Mouse (Mus musculus) intestine, postnatal 0 days (tissue): Measurements from ENCODE around the gene Sec31b. TPM values are rescaled to one million over a fixed set of nuclear protein-coding genes. Genes with fewer than 3 reads are reported as not detected.

Source experiments
- ATAC-seq: fragments of 200-750 bp; cut with Nextera tagmentation; 2 replicates; pipeline ENCODE4 v1.8.0; 2017; ENCODE audit warnings: mild to moderate bottlenecking, moderate TSS enrichment, moderate library complexity
- H3K27ac ChIP-seq: fragments of 300-500 bp; sonication (generic); 2 replicates; pipeline ENCODE4 v1.5.1; 2014; ENCODE audit warnings: mild to moderate bottlenecking, low read depth, low read length, moderate library complexity
- H3K27me3 ChIP-seq: fragments of 300-500 bp; sonication (generic); replicated peaks from 2 replicates; pipeline ENCODE4 v1.6.1; 2014; ENCODE audit warnings: low read length, mixed read lengths; ENCODE audit not compliant: control insufficient read depth, insufficient read depth
- H3K36me3 ChIP-seq: fragments of 300-500 bp; sonication (generic); 2 replicates; pipeline ENCODE4 v1.6.1; 2014; ENCODE audit warnings: mild to moderate bottlenecking, moderate library complexity; ENCODE audit not compliant: control insufficient read depth, insufficient read depth
- H3K4me1 ChIP-seq: fragments of 300-500 bp; sonication (generic); replicated peaks from 2 replicates; pipeline ENCODE4 v1.6.1; 2014; ENCODE audit warnings: antibody characterized with exemption, low read length, mixed read lengths; ENCODE audit not compliant: control insufficient read depth, insufficient read depth
- H3K4me2 ChIP-seq: fragments of 300-500 bp; sonication (generic); replicated peaks from 2 replicates; pipeline ENCODE4 v1.6.1; 2014; ENCODE audit warnings: low read depth, mild to moderate bottlenecking, moderate library complexity
- H3K4me3 ChIP-seq: fragments of 300-500 bp; sonication (generic); 2 replicates; pipeline ENCODE4 v1.5.1; 2014; ENCODE audit warnings: low read depth, low read length
- H3K9ac ChIP-seq: fragments of 300-500 bp; sonication (generic); 2 replicates; pipeline ENCODE4 v1.6.1; 2014; ENCODE audit warnings: mild to moderate bottlenecking, low read depth, low read length
- H3K9me3 ChIP-seq: fragments of 300-500 bp; sonication (generic); 2 replicates; pipeline ENCODE4 v1.6.1; 2016; ENCODE audit warnings: mixed run types; ENCODE audit not compliant: control insufficient read depth
- CTCF ChIP-seq: sonication (generic); IDR thresholded peaks from 2 replicates; pipeline ENCODE4 v1.5.1; 2016; ENCODE audit warnings: low read depth, mild to moderate bottlenecking, control low read depth, antibody characterized with exemption, moderate library complexity
- WGBS: fragments of 180-500 bp; shearing (Covaris S2); extraction: QIAGEN DNeasy Blood & Tissue Kit; methylation state at CpG from one replicate; pipeline ENCODE4 v1.1.7; 2014; 5-methylcytosine and 5-hydroxymethylcytosine counted together
- polyA plus RNA-seq: library from polyadenylated mRNA; unstranded; fragments of >200 nt; fragmentation: Nextera tagmentation; extraction: Ambion mirVana; gene quantifications from 2 replicates; pipeline ENCODE4 v1.2.1, GENCODE M21; 2015

The Sec31b gene
- polyA plus RNA-seq, 1 experiment from 2014 or later, result 0.12 TPM

DNA sequence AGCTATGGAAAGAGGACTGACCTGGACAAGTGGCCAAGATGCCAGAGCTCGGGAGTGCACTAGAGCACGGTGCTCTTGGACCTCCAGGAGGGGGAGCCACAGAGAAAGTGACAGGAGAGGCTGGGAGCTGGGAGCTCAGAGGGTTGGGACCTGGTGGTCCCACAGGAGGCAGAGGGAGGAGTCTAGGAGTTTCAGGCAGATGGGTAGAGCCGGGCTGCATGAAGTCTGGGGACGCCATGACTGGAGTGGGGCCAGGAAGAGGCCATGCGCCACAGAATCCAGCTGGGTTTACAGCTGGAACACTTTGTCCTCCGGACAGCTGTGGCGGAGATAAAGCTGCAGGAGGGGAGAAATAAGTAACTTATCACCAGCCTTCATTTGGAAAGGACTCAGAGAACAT lies 26.5 kb downstream of the Sec31b start:
- H3K4me1 ChIP-seq, result no peaks in the 10 kb centered on the region
- WGBS, result 13% methylated on average over 7 of the region's 7 CpGs
- H3K9me3 ChIP-seq, result no peaks in the 10 kb centered on the region
- TF ChIP-seq CTCF, result peak; percentile 60
- H3K27ac ChIP-seq, result no peak overlapping the region
- H3K27me3 ChIP-seq, result peaks cover 3% of the 10 kb centered on the region
- no peak overlapping the region for H3K4me2 ChIP-seq
- no peak overlapping the region for H3K9ac ChIP-seq
- H3K4me3 ChIP-seq, result no peak overlapping the region
- peak; percentile 45 for ATAC-seq
- no peaks in the 10 kb centered on the region for H3K36me3 ChIP-seq

DNA sequence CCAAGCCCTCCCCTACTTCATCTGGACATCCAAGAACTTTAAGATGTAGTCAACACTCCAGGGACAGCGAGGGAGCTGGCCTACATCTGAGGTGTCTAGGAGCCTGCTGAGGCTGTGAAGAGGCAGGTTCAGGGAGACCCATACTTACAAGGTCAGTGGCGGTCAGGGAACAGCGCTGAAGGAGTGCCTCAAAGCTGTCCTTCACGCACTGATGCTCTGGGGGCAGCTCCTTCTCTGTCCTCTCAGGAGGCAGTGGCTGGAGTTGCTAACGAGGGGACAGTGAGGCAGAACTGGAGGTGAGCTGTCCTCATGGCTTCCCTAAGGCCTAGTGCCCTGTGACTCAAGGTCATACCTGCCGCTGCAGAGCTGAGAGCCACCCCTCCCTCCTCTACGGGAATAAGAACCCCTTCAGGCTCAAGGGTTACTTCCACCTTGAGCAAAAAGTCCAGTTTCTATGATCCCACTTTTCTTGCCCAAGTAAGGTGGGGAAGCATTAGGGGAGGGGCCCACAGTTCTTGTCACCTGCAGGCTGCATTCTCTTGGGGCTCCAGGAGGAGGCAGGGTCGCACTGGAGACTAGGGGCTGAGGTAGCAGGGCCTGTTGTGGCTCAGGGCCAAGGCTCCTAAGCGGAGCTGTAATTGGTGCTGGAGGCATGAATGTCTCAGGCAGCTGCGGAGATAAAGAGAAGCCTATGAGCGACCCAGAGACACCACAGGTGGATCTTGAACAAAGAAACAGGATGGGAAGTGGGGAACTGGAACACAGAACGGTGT lies 27.5 kb downstream of the Sec31b start:
- H3K4me3 ChIP-seq, result no peak overlapping the region
- WGBS, result 68% methylated on average over 12 of the region's 12 CpGs
- peak; percentile 48 for TF ChIP-seq CTCF
- H3K27ac ChIP-seq, result no peak overlapping the region
- H3K4me2 ChIP-seq, result no peak overlapping the region
- H3K9ac ChIP-seq, result no peak overlapping the region
- no peak for ATAC-seq
- H3K9me3 ChIP-seq, result no peaks in the 10 kb centered on the region
- no peaks in the 10 kb centered on the region for H3K4me1 ChIP-seq
- no peaks in the 10 kb centered on the region for H3K36me3 ChIP-seq
- H3K27me3 ChIP-seq, result peaks cover 13% of the 10 kb centered on the region

DNA sequence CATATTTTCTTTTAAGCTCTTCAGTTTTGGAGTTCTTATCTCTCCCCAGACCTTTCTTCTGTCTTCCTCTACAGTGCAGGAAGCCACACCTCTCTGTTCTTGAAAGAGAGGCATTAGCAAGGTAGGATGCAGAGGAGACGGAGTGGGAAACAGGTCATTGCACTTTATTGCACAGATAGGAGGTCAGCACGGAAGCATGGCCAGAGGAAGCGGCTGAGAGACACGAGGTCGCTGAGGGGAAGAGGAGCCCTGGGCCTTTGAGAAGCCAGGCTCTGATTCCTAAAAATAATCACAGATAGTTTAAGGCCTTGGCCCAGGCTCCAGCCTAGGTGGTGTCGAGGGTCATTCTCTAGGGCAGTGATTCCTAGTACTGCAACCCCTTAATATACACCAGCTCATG lies 29.9 kb downstream of the Sec31b start:
- H3K9ac ChIP-seq, result no peak overlapping the region
- 56% methylated on average over 6 of the region's 6 CpGs for WGBS
- no peaks in the 10 kb centered on the region for H3K36me3 ChIP-seq
- no peak for ATAC-seq
- TF ChIP-seq CTCF, result no peak
- peaks cover 3% of the 10 kb centered on the region; the same call in 1 of the 2 replicates for H3K4me1 ChIP-seq
- no peak overlapping the region for H3K4me2 ChIP-seq
- H3K9me3 ChIP-seq, result no peaks in the 10 kb centered on the region
- no peak overlapping the region for H3K4me3 ChIP-seq
- peaks cover 37% of the 10 kb centered on the region for H3K27me3 ChIP-seq
- H3K27ac ChIP-seq, result no peak overlapping the region

DNA sequence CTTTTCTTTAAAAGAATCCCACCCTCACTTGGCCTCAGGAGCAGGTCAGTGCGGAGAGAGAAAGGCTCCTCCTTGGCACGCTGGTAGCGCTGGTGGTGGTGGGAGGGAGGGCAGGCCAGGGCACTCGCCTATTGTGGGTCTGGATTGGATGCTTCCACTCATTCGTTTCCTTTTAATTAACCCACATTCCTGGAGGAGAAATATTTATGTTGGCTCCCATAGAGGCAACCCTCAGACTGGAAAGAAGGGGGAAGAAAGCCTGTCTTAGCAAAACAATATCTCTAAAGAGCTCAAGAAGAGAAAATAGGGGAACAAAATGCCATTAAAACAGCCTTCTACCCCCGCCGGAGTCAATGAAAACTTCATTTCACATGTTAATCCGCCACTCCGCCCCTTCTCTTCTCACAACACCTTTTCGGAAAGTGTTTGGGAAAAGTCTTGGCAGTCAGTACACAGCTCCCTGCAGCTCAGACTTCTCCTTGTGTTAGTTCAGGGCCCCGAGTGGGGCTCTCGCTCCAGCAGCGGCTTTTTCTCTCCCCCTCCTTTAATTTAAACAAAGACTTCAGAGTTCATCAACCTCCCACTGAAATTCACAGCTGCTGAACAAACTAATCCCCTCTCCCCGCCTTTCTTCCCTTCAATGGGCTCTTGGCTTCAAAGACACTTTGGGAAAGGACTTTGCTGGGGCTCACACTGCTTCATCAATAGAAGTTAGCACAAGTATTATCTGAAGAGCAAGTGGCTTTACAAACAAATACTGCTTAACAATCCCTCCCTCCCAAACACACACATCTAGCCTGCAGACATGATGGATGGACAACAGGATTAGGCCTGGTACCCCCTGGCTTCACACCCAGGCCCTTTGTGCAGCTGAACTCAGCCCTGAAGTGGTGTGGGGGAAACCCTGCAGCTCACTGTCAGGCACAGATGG lies 30.9 kb downstream of the Sec31b start:
- Histone ChIP-seq H3K4me1 (peaks cover 3% of the 10 kb centered on the region; the same call in 1 of the 2 replicates), H3K9ac (no peak overlapping the region), H3K4me3 (no peak overlapping the region), H3K36me3 (no peaks in the 10 kb centered on the region), H3K9me3 (no peaks in the 10 kb centered on the region), H3K27me3 (peaks cover 46% of the 10 kb centered on the region), H3K27ac (no peak overlapping the region), H3K4me2 (no peak overlapping the region)
- 33% methylated on average over 14 of the region's 14 CpGs for WGBS
- TF ChIP-seq CTCF, result no peak
- no peak for ATAC-seq

DNA sequence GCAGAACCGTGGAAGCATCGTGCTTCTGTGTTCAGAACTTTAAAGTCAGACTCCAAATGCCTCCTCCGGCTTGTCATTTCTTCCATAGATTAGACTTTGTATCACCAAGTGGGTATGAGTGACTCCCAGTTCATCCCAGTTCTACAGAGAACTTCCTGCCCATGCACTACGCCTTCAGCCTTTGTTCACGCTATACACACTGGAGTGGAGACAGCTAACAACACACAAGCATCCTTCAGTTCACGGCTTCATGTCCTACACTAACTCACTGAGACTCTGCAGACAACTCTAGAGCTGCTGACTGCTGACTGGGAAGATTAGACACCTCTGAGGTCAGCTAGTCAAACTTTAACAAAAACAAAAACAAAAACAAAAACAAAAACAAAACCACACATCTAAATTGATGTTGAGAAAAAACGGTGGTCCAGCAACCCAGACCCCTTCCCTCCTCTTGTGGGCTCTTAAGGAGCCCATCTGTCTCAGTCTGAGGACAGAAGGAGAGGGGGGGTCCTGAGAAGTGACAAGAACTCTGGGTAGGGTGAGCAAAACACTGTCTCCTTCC lies 31.7 kb downstream of the Sec31b start:
- Histone ChIP-seq H3K4me3 (no peak overlapping the region), H3K9me3 (no peaks in the 10 kb centered on the region), H3K4me1 (peaks cover 3% of the 10 kb centered on the region; the same call in 1 of the 2 replicates), H3K9ac (no peak overlapping the region), H3K36me3 (no peaks in the 10 kb centered on the region), H3K27me3 (peaks cover 53% of the 10 kb centered on the region), H3K27ac (no peak overlapping the region), H3K4me2 (no peak overlapping the region)
- WGBS, result 38% methylated on average over 7 of the region's 7 CpGs
- no peak for ATAC-seq
- TF ChIP-seq CTCF, result no peak
